Mouse (Mus musculus): Measurements from ENCODE around the gene Wnt3. TPM values are rescaled to one million over a fixed set of nuclear protein-coding genes. Genes with fewer than 3 reads are reported as not detected.
A peak's percentile ranks its signal among the peaks of the same experiment; 100 is the strongest.

Gene Wnt3
- polyA plus RNA-seq, 1 experiment from 2014 or later, result 7.8 TPM

DNA sequence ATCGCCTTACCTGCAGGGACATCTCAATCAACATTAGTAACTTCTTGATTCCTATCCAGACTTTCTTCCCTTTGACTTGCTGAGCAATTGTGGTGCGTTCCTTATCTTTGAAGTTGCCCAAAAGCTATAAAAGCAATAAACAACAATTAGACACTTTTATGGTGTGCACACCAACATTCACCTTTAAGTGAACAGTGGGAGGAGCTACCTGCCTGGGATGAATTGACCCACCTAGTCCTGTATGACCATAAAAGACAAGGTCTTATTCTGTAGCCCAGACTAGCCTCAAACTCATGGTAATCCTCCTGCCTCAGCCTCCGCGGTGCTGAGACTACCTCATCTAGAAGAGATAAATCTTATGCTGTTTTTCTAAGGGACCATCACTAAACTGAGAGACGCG, 53.3 kb downstream of the Wnt3 start:
- H3K4me1 ChIP-seq, result no peaks in the 10 kb centered on the region
- no peaks in the 10 kb centered on the region for H3K9me3 ChIP-seq
- H3K36me3 ChIP-seq, result peaks cover 47% of the 10 kb centered on the region
- no peak overlapping the region for H3K4me3 ChIP-seq
- 92% methylated on average over 6 of the region's 6 CpGs for WGBS
- H3K9ac ChIP-seq, result no peak overlapping the region
- no peak overlapping the region for H3K4me2 ChIP-seq (replicated peaks)
- H3K27ac ChIP-seq, result no peak overlapping the region
- ATAC-seq (ENCODE audit: low FRiP score, low read depth), result no peak
- H3K27me3 ChIP-seq (replicated peaks), result no peaks in the 10 kb centered on the region

DNA sequence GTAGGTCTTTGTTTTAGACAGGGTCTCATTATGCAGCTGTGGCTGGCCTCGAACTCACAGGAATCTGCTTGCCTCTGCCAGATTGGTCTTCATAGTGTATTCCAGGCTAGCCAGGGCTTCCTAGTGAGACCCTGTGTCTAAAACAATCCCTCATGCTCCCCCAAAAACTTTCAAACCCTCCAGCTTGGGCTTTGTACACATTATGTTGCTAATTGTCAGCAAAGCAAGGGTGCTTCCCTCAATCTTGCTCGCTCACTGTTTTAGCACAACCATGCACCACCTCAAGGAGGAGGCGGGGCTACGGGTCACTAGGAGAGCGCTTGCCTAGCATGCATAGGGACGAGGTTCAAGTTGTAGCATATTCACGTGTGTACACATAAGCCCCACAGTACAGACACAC, 54.9 kb downstream of the Wnt3 start:
- 84% methylated on average over 7 of the region's 7 CpGs for WGBS
- Histone ChIP-seq H3K9me3 (no peaks in the 10 kb centered on the region), H3K27ac (no peak overlapping the region), H3K9ac (no peak overlapping the region), H3K27me3 (replicated peaks) (no peaks in the 10 kb centered on the region), H3K4me2 (replicated peaks) (no peak overlapping the region), H3K4me1 (no peaks in the 10 kb centered on the region), H3K4me3 (no peak overlapping the region), H3K36me3 (peaks cover 31% of the 10 kb centered on the region)
- ATAC-seq (ENCODE audit: low FRiP score, low read depth), result no peak

DNA sequence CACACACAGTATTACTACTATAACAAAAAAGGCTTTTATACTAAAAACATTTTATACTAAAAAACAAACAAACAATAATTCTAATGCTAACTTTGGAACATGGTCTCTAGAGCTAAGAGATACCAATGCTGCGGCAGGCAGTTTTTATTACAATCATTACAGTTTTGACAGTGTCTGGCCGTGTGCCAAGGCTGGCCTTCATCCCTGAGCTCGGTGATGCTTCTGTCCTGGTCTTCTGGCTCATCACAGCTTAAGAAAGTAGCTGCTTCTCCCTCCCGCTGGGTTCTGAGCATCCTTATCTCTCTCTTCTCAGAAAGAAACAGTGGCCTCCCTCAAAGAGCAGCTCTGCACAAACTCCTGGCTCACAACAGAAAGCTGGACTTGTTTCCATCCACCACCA, 56.0 kb downstream of the Wnt3 start:
- WGBS, result 85% methylated on average over 4 of the region's 4 CpGs
- no peak overlapping the region for H3K4me2 ChIP-seq (replicated peaks)
- ATAC-seq (ENCODE audit: low FRiP score, low read depth), result no peak
- H3K36me3 ChIP-seq, result peaks cover 23% of the 10 kb centered on the region
- H3K27ac ChIP-seq, result no peak overlapping the region
- H3K9ac ChIP-seq, result no peak overlapping the region
- H3K27me3 ChIP-seq (replicated peaks), result no peaks in the 10 kb centered on the region
- H3K4me1 ChIP-seq, result no peaks in the 10 kb centered on the region
- no peak overlapping the region for H3K4me3 ChIP-seq
- H3K9me3 ChIP-seq, result no peaks in the 10 kb centered on the region

DNA sequence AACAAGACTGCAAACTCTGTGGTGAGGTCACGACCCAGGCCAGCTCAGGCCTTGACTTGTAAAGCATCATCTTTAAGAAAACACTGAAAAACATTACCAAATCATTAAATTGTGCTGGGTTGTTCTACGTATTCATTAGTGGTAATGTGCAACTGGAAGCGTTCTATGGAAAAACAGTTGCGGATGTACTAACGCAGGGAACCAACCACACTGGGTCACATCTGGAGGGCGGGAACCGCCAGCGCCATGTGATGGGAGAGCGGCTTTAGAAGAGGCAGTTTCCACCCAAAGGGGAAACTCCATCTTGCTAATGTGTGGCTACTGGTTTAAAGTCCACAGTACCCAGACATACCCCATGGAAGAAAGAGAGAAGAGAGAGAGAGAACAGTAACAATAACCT, 56.5 kb downstream of the Wnt3 start:
- H3K4me3 ChIP-seq, result no peak overlapping the region
- H3K9ac ChIP-seq, result no peak overlapping the region
- 94% methylated on average over 9 of the region's 9 CpGs for WGBS
- no peaks in the 10 kb centered on the region for H3K4me1 ChIP-seq
- no peak for ATAC-seq (ENCODE audit: low FRiP score, low read depth)
- no peak overlapping the region for H3K4me2 ChIP-seq (replicated peaks)
- H3K9me3 ChIP-seq, result no peaks in the 10 kb centered on the region
- H3K27ac ChIP-seq, result no peak overlapping the region
- peaks cover 23% of the 10 kb centered on the region for H3K36me3 ChIP-seq
- H3K27me3 ChIP-seq (replicated peaks), result no peaks in the 10 kb centered on the region

DNA sequence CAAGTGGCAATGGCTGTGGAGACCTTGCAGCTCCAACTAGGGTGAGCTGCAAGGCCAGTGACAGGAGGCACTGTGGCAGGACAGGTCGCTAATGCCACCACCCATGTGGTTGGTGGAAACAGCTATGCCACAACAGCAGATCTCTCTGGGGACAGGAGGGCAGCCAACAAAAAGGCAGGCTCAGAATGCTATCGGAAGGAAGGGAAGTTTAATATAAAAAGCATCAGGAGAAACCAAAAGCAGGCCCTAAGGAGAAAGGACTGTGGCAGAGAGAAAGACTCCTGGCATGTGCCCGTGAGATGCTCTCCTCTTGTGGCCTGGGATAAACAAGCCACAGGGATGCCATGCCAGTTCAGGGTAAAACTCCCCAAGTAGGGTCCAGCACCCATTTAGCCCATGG, 57.8 kb downstream of the Wnt3 start:
- Histone ChIP-seq H3K9me3 (no peaks in the 10 kb centered on the region), H3K27ac (no peak overlapping the region), H3K9ac (no peak overlapping the region), H3K27me3 (replicated peaks) (no peaks in the 10 kb centered on the region), H3K4me3 (no peak overlapping the region), H3K36me3 (peaks cover 16% of the 10 kb centered on the region; the same call in 1 of the 2 replicates), H3K4me2 (replicated peaks) (no peak overlapping the region), H3K4me1 (no peaks in the 10 kb centered on the region)
- ATAC-seq (ENCODE audit: low FRiP score, low read depth), result no peak
- WGBS, result 89% methylated on average over 3 of the region's 3 CpGs

DNA sequence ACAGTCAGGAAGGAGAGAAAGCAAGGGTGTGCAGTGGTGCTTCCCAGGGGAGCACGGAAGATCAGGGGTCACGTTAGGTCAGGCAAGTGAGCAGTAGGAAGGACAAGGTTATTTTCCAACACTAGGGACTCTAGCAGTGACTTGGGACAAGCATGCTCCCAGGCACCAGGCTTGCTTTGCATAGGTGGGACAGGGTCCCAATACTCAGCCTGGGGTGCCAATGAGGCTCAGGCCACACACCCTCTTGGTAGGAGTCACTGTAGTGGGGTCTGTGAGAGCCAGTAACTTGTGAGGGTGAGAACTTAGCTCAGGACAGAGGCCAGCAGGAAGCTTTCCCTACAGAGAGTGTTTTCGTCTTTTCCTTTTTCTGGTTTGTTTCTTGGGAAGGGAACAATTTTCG, 58.4 kb downstream of the Wnt3 start:
- Histone ChIP-seq H3K36me3 (peaks cover 11% of the 10 kb centered on the region; the same call in 1 of the 2 replicates), H3K9ac (no peak overlapping the region), H3K27ac (no peak overlapping the region), H3K4me3 (no peak overlapping the region), H3K4me1 (no peaks in the 10 kb centered on the region), H3K27me3 (replicated peaks) (no peaks in the 10 kb centered on the region), H3K4me2 (replicated peaks) (no peak overlapping the region), H3K9me3 (no peaks in the 10 kb centered on the region)
- ATAC-seq (ENCODE audit: low FRiP score, low read depth), result no peak
- 84% methylated on average over 4 of the region's 4 CpGs for WGBS

DNA sequence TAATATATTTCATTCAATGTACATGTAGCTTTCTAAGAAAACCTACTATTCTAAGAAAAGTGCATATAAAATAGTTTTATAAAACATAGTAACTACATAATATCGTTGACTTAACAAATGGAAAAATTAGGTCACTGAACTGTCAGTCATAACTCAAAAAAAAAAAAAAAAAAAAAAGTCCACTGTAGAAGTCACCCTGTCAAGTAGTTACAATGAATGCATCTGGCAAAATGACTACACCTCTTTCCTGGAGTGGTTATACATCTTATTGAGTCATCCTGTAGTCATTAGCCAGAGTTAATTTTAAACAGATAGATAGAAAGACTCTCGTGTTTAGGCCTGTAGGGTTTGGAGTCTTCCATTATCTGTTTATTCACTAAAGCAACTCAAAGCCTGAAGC, 65.0 kb downstream of the Wnt3 start:
- Histone ChIP-seq H3K9ac (no peak overlapping the region), H3K27ac (no peak overlapping the region), H3K4me1 (peaks cover 21% of the 10 kb centered on the region), H3K4me2 (replicated peaks) (no peak overlapping the region), H3K9me3 (no peaks in the 10 kb centered on the region), H3K4me3 (no peak overlapping the region), H3K36me3 (no peaks in the 10 kb centered on the region), H3K27me3 (replicated peaks) (no peaks in the 10 kb centered on the region)
- no peak for ATAC-seq (ENCODE audit: low FRiP score, low read depth)
- 85% methylated on average over 2 of the region's 2 CpGs for WGBS

DNA sequence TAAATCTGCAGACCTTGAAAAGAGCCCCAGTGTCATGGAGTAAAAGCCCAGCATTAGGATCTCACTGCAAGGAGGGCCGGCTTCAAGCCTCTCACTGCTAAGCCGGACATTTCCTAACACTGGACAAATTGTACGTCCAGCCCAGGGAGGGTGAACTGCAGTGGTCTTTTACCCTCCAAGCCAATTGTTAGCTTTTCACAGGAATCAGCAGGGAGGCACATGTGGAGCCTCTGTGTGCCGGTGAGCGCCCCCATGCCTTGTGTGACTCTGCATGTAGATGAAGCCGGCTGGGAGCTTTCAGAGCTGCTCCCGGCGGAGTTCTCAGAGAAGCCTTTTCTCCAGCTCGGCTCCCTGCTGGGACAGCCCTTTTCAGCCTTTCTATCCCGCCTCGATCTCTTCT, 66.9 kb downstream of the Wnt3 start:
- Histone ChIP-seq H3K27me3 (replicated peaks) (no peaks in the 10 kb centered on the region), H3K4me3 (no peak overlapping the region), H3K9me3 (no peaks in the 10 kb centered on the region), H3K36me3 (no peaks in the 10 kb centered on the region), H3K27ac (peak overlapping the region; percentile 33; the same call in 1 of the 2 replicates), H3K9ac (no peak overlapping the region), H3K4me1 (peaks cover 21% of the 10 kb centered on the region), H3K4me2 (replicated peaks) (peak overlapping the region; percentile 35)
- 3% methylated on average over 11 of the region's 11 CpGs for WGBS
- peak; percentile 89 for ATAC-seq (ENCODE audit: low FRiP score, low read depth)

DNA sequence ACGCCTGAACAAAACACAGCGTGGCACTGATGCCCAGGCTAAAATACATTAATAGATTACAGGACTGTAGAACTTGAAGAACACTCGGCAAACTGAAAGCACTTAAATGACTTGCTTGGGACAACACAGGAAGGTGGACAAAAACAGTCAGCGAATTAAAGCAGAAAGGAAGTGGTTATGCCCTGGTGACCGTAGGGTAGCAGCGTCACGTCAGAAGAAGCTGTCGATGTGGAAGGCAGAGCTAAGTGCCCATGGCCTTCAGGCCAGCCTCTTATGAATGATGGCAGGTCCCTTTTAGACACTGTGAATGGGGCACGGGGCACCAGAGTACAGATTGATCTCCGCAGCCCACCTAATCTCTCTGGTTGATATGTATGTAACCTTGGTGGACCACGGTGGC, 74.3 kb downstream of the Wnt3 start:
- no peak overlapping the region for H3K4me3 ChIP-seq
- 93% methylated on average over 11 of the region's 11 CpGs for WGBS
- no peak for ATAC-seq (ENCODE audit: low FRiP score, low read depth)
- peaks cover 9% of the 10 kb centered on the region for H3K4me1 ChIP-seq
- no peaks in the 10 kb centered on the region for H3K27me3 ChIP-seq (replicated peaks)
- no peak overlapping the region for H3K9ac ChIP-seq
- no peak overlapping the region for H3K27ac ChIP-seq
- H3K4me2 ChIP-seq (replicated peaks), result no peak overlapping the region
- H3K36me3 ChIP-seq, result 0 out of 2 replicates have a peak, but pooled peaks cover 3% of the 10 kb centered on the region
- no peaks in the 10 kb centered on the region for H3K9me3 ChIP-seq

DNA sequence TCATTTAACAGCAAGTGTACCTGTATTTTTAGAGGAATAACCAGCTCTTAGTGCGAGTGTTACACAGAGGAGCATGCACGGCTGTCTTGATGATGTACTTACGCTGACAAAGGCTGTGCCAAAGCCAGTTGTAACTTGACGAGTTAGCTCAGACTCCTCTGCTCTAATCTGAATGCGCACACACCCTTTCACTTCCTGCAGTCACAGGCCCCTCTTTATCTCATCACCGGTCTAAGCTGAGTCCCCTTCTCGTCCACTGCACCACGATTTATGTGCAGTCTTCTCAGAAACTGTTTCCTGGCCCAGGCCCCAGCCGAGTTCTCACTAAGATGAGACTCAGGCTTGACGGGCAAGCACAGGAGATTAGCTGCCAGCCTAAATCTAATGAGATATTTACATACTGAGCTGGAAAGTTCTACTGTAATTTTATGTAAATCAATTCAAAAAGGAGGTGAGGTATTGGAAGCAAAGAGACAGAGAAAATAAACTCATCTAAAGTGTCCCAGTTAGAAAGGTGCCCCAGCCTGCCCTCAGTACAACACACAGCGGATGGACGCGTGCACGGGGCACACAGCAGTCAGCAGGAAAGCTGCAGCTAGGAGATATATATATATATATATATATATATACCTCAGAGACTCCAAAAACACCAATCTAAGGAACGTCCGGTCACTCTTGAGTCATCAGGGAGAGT, 78.8 kb downstream of the Wnt3 start:
- Histone ChIP-seq H3K27me3 (replicated peaks) (no peaks in the 10 kb centered on the region), H3K4me3 (no peak overlapping the region), H3K9ac (no peak overlapping the region), H3K9me3 (no peaks in the 10 kb centered on the region), H3K27ac (no peak overlapping the region), H3K36me3 (peaks cover 8% of the 10 kb centered on the region), H3K4me1 (peaks cover 21% of the 10 kb centered on the region), H3K4me2 (replicated peaks) (no peak overlapping the region)
- 59% methylated on average over 16 of the region's 16 CpGs for WGBS
- no peak for ATAC-seq (ENCODE audit: low FRiP score, low read depth)

DNA sequence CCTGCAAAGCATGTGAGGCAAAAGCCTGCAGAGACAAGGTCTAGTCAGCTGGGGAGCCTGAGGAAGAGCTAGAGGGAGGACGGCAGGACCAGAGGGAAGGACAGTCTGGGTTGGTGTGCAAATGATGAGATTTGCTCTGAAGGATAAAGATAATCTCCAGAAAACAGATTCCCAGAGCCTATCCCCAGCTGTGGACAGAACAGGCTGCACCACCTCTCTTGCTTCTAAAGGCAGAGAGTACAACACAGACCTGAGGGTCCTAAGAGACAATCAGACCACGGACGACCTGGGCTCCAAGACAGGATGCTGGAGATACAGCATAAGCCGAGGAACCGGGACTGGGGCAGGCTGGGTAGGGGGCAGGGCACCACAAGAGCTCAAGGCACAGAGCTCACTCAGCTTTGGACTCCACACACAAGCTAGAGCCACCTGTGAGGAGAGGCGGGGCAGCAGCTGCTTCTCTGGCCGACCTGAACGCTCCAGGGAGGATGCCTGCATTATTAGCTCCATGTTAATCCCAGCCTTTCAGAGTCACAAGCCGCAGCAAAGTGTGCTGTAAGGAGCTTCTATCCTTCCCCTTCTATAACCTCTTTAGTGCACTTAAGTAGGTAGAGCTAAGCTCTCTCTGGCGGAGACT, 79.5 kb downstream of the Wnt3 start:
- no peak overlapping the region for H3K9ac ChIP-seq
- peaks cover 21% of the 10 kb centered on the region for H3K4me1 ChIP-seq
- H3K4me2 ChIP-seq (replicated peaks), result no peak overlapping the region
- no peaks in the 10 kb centered on the region for H3K9me3 ChIP-seq
- ATAC-seq (ENCODE audit: low FRiP score, low read depth), result no peak
- peaks cover 14% of the 10 kb centered on the region for H3K36me3 ChIP-seq
- H3K4me3 ChIP-seq, result no peak overlapping the region
- WGBS, result 45% methylated on average over 10 of the region's 10 CpGs
- no peaks in the 10 kb centered on the region for H3K27me3 ChIP-seq (replicated peaks)
- H3K27ac ChIP-seq, result no peak overlapping the region

DNA sequence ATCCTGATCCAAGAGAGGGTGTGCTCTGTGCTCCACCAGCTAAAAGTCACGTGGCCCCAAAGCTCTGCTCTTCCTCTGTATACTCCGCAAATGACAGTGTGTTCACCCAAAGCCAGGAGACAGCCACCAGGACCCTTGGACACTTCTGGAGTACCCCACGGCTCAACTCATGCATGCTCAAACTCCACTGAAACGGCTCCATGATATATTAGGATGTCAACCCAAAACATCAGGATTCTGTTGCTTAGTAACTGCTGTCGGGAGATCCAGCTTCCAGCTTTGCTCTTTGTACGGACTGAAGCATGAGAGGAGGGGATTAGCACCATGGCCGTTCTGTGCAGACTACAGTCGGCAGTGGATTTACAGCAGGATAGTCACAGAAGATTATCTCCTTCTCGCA, 80.3 kb downstream of the Wnt3 start:
- Histone ChIP-seq H3K27ac (no peak overlapping the region), H3K4me1 (peaks cover 21% of the 10 kb centered on the region), H3K27me3 (replicated peaks) (no peaks in the 10 kb centered on the region), H3K9ac (no peak overlapping the region), H3K36me3 (peaks cover 18% of the 10 kb centered on the region), H3K4me2 (replicated peaks) (peak overlapping the region; percentile 24; the same call in 1 of the 2 replicates), H3K4me3 (no peak overlapping the region), H3K9me3 (no peaks in the 10 kb centered on the region)
- WGBS, result 33% methylated on average over 9 of the region's 9 CpGs
- ATAC-seq (ENCODE audit: low FRiP score, low read depth), result 0 out of 2 replicates have a peak, but pooled peaks have one; percentile 41

DNA sequence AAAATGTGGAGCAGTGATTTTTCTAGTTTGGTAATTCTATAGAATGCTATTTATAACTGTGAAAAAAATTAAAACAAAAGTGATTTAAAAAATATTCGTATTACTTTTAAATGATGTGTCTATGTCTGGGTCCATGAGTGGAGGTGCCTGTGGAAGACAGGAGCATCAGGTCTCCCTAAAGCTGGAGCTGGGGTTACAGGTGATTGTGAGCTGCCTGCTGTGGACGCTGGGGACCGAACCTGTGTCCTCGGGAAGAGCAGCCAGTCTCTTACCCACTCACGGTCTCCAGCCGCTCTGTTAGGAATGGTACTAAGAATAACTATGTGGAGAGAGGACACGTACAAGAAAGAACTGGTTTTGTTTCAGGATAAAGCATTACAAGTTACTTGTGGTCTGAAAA, 82.7 kb downstream of the Wnt3 start:
- no peak for ATAC-seq (ENCODE audit: low FRiP score, low read depth)
- Histone ChIP-seq H3K27me3 (replicated peaks) (no peaks in the 10 kb centered on the region), H3K9me3 (no peaks in the 10 kb centered on the region), H3K9ac (no peak overlapping the region), H3K4me3 (no peak overlapping the region), H3K36me3 (peaks cover 36% of the 10 kb centered on the region), H3K4me1 (peaks cover 21% of the 10 kb centered on the region), H3K27ac (no peak overlapping the region), H3K4me2 (replicated peaks) (no peak overlapping the region)
- WGBS, result 89% methylated on average over 7 of the region's 7 CpGs

All from neural tube, embryonic 12.5 days (tissue).